Mouse (Mus musculus) cerebellum, adult 9-11 months (tissue): Measurements from ENCODE around the gene Gm42878.
"Not testable (repeated sequence)": the region's sequence is repeated elsewhere in the genome, so short reads cannot be mapped to it uniquely, and the experiment has no call there.

ENCODE experiments used
- DNase-seq: peaks from one replicate; pipeline ENCODE4 v3.0.0; 2022

Gm42878 gene

DNA sequence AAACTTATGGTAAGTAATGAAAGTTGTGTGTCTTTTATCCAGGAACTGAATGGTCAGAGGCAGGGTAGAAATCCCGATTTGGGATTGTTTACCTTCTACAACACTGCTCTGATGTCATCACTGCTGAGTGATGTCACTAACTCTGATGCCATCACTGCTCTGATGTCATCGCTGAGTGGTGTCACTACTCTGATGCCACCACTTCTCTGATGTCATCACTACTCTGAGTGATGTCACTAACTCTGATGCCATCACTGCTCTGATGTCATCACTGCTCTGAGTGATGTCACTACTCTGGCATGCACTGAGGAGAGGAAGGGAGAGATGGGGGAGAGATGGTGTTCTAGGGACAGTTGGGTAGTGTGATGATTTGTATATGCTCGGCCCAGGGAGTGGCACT, 17.2 kb upstream of the Gm42878 start:
- DNase-seq, result no peak

DNA sequence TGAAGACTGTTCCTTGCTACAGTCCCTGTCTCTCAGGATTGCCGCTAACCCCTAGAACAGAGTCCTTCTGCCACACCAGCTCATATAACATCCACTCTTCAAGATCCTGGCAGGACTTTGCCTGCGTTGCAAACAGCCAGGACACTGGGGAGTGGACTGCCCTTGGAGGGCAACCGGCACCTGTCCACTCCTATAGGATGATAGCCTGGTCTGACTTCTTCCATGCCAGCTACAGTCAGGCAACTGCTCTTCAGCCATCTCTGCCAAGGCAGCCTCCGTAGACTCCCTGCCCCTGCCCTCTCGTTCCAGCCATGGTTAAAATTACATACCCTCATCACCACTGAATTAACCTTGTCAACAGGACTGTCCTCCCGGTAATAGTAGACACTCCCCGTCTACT, 3.9 kb upstream of the Gm42878 start:
- DNase-seq, result no peak

- DNase-seq, result peak; percentile 13
Observed at GRCm38 (mm10) chr5:121547084-121547483, 1.8 kb upstream of the Gm42878 start.

GRCm38 (mm10) chr5:121546530-121546895, 1.2 kb upstream of the Gm42878 start:
- peak; percentile 49 for DNase-seq

DNA sequence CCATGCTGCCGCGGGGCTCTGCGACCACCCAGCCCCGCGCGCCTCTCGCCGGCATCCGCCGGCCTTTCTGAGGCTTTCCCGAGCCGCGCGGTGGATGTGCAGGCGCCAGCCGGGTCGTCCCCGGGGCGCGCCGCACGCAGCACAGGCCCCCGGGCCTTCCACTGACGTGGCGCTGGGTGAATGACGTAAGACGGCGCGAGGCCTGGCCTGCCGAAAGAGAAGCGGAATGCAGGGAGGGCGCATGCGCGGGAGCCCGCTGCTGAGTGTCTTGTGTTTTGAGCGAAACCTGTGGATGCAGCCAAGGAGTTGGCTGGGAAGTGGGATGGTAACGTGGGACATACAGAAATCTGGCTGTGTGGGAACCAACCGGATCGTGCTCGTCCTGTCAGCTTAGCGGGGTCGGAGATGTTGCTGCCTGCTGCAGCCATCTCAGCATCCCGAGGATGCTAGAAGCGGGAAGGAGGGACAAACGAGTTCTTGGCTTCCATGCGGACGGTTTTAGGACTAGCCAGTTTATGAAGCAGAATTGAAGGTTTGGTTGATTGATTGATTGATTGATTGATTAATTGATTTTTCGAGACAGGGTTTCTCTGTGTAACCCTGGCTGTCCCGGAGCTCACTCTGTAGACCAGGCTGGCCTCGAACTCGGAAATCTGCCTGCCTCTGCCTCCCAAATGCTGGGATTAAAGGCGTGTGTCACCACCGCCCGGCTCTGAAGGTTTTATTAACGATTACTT, 679 bp upstream of the Gm42878 start, which contains the start of gene Mapkapk5:
Gene Mapkapk5, minus strand, starts transcription at position 113 of the 737 bp plus-strand sequence.
- DNase-seq, result peak; percentile 97

DNA sequence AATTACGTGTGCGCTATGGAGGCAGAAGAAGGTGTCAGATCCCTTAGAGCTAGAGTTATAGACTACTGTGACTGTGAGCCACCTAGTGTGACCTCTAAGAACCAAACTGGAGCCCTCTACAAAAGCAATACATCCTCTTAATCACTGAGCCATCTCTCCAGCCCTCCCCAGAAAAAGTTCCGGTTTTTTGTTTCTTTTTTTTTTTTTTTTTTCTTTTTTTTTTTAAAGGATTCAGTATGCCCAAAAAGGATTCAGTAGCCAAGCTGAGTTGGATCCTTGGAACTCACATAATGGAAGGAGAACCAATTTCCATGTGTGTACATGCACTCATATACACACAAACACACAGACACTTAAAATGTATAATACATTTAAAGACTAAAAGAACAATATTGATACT, 1.9 kb downstream of the Gm42878 start:
- no peak for DNase-seq

- no peak for DNase-seq
Observed at GRCm38 (mm10) chr5:121541235-121541634, 4.0 kb downstream of the Gm42878 start.

DNA sequence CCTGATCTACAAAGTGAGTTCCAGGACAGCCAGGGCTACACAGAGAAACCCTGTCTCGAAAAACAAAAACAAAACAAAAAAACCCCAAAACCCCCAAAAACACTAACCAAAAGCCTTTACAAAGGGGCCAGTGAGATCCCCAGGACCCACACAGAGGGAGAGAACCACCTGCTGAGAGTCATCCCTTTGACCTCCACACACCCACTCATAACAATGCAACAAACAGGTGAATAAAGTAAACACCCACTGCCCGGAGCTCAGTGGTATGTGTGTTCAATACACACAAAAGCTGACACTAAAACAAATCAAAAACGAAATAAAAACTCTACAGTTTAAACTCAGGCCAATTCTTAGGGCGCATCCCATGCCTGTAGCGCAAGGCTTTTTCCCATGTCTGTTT, 5.2 kb downstream of the Gm42878 start:
- no peak for DNase-seq

- no peak for DNase-seq
Observed at GRCm38 (mm10) chr5:121537588-121537987, 7.7 kb downstream of the Gm42878 start.

DNA sequence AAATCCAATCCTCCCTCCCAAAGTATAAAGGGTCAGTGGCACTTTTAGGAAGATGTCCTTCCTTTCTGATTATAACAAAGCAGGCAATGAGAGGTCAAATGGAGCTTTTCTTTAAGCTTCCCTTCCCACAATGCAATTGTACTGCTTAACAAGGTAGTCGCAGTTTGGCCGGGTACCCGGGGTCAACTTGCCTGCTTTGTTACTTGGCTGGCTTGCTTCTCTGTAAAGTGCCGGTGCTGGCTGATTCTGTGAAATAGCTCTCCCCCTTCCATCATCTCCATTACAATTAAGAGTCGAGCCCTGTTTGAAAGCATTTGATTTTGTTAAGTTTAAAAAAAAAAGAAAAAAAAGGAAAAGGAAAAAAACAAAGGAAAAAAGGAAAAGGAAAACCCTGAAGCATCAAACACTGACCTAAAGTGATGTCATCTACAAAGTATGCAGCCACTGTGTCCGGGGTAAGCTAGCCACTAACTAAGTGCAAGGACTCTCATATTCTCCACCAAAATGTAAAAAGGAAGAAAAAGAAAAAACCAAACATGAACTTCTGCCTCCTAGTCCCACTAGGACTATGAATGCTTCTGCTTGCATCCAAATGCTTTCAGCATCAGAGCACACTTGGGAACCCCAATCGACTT, 8.2 kb downstream of the Gm42878 start:
- DNase-seq, result no peak

- DNase-seq, result no peak
Observed at GRCm38 (mm10) chr5:121535116-121535515, 10.2 kb downstream of the Gm42878 start.

DNA sequence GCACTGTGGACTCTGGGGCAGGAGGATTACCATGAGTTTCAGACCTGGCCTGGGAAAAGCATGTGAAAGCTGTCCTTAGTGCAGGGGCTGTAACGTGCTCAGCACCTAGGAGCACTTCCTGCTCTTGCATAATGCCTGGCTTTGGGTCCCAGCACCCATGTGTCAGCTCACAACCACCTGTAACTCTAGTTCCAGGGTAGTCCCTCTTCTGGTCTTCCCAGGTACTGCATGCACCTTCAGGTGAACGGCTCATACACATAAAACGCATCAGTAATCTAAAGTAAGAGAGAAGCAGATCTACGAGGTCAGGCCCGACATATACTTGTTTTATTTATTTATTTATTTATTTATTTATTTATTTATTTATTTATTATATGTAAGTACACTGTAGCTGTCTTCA, 10.8 kb downstream of the Gm42878 start:
- DNase-seq, result no peak

DNA sequence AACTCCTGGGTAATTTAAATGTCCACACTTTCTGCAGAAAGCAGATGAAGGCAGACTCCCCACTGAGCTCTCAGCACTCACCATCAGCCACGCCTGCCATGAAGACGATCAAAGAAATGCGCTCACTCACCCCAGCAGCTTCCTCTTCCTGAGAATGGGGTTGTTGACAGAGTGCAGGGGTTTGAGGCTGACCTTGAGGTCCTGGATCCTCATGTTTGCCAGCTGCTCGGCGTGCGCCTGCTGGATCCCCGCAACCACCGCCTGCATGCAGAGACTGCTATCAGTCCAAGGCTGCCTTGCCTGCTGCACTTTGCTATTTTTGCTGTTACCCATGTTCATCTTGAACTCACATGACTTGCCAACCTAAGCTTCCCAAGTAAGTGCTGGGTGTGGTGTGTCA, 18.3 kb downstream of the Gm42878 start:
- DNase-seq, result no peak

- no peak for DNase-seq
Observed at GRCm38 (mm10) chr5:121526526-121526925, 18.8 kb downstream of the Gm42878 start.

DNA sequence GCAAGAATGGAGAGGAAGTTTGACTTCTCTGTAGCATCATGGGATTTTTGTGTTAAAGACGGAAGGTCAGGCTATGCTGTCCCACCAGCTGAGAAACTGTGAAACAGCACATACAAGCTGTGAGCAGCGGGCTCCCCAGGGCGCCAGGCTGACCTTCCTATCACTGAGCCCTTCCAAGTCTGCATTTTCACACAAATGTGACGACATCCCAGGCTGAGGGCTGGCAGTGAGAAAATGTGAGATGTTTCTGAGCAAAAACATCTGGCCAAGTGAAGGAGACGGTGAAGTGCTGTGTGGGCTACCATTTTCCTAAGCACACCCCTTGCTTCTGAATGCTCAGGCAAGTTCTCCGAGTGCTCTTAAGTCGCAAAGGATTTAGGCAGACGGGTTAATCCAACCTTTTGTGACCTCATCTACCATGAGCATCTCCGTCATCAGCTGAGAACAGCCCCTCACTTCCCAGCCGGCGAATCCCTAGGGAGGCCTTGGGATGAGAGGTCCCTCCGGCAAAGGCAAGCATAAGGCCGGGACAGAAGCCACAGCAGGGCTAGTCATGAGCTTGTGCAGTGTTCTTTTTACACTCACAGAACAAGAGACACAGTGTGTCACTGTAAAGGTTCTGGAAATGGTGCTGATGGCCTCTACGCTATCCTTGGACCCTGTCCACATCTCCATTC, 19.4 kb downstream of the Gm42878 start:
- no peak for DNase-seq

DNA sequence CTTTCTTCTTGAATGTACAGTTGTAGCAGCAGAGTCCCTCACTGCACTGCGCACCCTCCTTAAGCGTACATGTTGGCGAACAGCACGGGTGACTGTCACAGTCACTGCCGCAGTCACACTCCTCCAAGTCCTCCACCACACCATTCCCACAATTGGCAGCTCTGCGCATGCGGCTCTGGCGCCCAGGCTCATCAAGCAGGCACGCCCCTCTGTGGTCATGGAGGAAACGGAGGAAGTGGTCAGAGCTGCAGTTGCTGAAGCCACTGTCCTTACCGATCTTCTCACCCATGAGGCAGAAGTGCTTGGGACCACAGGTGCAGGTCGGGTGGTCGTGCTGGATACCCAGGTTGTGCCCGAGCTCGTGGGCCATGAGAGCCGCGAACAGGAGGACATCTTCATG, 25.5 kb downstream of the Gm42878 start:
- not testable (repeated sequence) for DNase-seq

GRCm38 (mm10) chr5:121518983-121519382, 26.3 kb downstream of the Gm42878 start:
- DNase-seq, result no peak

DNA sequence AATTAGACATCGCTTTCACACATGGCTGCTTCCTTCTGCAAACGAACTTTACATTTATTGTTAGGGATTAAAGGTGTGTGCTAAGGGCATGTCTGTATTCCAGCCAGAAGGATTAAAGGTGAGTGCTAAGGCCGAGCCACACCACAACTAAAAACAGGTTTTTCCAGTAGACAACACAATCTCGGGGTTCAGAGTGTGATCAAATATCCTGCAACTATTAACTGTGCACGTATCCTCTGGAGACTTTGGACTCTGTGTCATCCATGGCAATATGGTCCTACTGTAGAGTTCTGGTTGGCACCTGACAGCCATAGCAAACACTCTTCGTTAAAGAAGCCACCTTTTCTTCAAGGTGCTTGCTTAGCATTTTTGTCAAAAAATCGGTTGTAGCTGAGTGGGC, 35.3 kb downstream of the Gm42878 start:
- no peak for DNase-seq

DNA sequence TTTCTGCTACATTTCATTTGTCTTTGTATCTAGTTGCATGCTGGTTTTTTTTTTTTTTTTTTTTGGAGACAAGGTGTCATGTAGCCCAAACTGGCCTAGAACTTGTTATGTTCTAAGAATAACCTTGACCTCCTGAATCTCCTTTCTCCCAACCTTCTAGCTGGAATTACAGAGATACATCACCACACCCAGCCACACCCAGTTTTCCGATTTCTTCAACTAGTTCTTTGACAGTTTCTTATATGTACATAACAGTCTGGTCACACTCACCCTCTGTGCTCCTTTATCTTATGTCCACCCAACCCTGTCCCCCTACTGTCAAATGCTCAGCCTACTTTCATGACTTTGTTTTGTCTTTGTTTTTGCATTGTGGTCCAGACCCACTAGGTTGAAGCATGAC, 38.4 kb downstream of the Gm42878 start:
- DNase-seq, result no peak

- DNase-seq, result no peak
Observed at GRCm38 (mm10) chr5:121503231-121503630, 42.1 kb downstream of the Gm42878 start, which contains the start of gene Adam1b. Adam1b (minus strand) TSS chr5:121503435.

GRCm38 (mm10) chr5:121501424-121501996, 43.8 kb downstream of the Gm42878 start:
- DNase-seq, result not testable (repeated sequence)

DNA sequence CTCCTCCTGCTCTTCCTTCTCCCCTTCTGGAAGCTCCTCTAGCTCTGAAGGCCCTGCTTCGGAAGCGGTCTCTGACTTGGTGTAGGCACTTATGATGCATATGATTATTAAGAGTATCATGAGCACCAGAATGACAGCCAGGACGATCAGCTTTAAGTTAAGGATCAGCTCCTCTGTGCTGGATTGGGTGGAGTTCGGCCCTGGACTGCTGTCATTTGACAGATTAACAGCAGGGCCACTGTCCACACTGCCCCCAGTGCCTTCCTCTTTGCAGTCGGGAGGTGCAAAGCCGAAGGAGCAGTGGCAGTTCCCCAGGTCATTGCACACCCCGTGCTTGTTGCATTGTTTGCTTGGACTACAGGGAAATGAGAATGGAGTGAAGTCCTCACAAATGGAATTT, 44.6 kb downstream of the Gm42878 start:
- DNase-seq, result no peak

DNA sequence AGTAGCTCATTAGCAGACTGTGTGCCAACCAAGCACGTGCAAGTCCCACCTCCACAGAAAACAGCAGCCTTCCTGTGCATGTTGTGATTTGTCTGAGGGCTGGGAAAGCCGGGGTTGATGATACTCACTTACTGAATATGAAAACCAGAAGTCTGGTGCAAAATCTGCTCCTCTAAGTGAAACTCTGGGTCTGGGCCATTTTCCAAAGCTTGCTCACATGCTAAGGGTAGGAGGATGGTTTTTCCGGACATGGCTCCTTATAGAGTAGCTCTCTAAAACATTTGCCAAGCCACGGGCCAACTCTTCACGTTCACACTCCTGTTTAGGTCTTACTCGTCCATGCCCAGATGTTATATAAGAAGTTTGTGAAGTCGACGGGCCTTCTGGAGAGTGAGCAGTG, 52.0 kb downstream of the Gm42878 start:
- DNase-seq, result no peak

GRCm38 (mm10) chr5:121484801-121485200, 60.5 kb downstream of the Gm42878 start:
- DNase-seq, result no peak
